Mouse (Mus musculus): ENCODE measurements at regions not wholly inside any gene's neighbourhood (a gene's known extent, or its start where the extent isn't known, plus 50 kb on each side); places are given as distances from the start of the nearest gene placed in this dataset.
"Not testable (repeated sequence)": the region's sequence is repeated elsewhere in the genome, so short reads cannot be mapped to it uniquely, and the experiment has no call there.

DNA sequence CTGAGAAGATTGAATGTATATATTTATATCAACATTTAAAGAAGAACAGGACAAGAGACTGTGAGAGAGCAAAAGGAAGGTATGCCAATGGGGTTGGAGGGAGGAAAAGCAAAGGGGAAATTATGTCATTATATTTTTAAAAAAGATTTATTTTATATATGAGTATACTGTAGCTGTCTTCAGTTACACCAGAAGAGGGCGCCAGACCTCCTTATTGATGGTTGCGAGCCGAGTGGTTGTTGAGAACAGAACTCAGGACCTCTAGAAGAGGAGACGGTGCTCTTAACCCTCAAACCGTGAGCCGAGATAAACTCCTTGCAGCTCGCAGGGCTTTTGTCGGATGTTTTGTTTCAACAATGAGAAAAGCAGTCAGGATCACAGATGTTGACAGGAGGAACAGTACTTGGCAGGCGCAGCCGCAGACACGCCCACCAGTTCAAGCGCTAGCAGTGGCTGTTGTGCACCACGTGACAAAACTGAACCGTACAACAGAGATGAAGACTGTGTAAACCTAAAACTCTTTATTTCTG is 158.7 kb downstream of the Mat2b start:
- DNase-seq (ENCODE audit: low spot score), result no peak

DNA sequence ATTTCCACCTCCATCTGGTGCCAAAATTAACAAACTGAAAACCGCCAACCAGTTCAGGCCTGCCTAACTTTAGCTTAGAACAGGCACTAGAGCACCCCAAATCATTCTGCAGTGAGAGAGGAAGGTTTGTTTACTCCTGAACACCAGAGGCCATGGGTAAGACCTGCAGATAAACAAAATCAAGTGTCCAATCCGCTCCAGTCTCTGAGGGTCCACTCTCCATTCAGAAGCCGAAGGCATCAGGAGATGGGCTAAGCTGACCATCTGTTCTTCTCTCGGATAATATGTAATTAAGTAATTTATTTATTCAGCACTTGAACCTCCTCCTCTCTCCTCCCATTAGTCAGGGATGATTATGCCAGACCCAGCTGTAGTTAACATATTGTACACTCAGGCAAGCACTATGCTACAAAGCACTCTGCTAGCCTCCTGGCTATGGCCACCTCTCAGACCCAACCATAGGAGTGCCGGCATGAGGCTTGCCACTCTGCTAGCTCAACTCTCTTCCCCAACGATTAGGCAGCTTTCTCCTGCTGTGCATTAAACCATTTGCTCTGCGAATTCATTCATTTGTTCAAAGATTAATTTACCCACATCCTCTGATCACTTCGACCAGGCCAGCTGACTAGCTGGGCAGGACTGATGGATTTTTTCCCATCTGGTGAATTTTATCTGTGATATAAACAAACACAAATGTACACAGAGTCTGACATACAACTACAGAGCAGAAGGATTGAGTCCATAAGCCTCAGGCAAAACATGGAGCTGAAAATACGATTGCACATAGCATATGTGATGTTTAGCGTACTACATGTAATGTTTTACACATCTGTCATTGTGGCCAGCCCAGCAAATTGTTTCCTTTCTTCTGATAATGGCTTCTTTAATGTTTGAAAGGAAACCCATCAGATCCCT is 184.4 kb downstream of the Mat2b start:
- no peak for DNase-seq (ENCODE audit: low spot score)

DNA sequence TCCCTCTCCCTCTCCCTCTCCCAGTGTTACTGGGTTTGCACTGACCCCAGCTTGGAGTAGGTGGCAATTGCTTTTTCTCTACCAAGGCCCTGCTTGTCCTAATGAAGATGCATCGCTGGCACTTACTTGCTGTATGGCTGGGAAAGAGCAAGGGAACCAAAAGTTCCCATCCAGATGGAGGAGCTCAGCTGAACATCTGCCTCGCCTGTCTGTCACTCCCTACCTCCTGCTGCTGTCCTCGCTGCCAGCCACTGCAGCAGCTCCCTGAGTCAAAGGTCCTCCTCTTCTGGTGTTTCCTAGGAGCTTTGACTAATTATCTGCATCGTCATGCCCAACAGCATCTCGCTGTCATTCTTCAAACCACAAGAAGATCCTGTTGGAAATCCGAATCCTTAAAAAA is 203.4 kb downstream of the Mat2b start:
- no peak for DNase-seq (ENCODE audit: low spot score)

DNA sequence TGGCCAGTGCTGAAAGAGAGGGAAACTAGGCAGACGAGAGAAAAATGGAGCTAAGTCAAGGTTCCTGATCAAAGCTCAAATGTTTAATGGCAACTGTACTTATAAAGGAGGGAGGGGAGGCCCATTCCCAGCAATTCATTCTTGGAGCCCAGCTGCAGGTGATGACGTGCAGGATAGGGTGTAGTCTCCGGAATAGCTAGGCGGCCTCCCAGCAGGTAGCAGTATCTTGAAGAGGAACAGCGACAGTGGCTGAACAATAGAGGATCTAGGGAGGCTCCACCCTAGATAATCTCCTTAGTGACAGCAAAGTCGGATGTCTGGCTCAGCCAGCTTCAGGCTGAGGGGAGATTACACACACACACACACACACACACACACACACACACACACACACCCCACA is 216.8 kb downstream of the Mat2b start:
- not testable (repeated sequence) for DNase-seq (ENCODE audit: low spot score)

DNA sequence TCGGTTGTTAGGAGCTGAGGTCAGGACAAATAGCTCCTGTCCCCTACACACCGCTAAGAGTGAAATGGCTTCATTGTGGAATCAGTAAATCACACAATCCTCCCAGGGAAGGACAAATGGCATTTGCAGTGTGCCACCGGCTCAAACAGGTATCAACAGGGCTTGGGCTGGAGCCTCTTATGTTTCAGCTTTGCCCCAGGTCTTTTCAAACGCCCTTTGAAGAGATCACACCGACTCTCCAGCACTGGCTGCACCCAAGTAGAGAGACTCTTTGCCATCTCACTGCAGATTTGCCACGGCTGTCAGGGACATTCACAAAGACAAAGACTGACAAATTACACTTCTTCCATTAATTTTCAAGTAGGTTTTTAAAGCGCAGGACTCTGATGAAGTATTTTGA is 217.7 kb downstream of the Mat2b start:
- no peak for DNase-seq (ENCODE audit: low spot score)

DNA sequence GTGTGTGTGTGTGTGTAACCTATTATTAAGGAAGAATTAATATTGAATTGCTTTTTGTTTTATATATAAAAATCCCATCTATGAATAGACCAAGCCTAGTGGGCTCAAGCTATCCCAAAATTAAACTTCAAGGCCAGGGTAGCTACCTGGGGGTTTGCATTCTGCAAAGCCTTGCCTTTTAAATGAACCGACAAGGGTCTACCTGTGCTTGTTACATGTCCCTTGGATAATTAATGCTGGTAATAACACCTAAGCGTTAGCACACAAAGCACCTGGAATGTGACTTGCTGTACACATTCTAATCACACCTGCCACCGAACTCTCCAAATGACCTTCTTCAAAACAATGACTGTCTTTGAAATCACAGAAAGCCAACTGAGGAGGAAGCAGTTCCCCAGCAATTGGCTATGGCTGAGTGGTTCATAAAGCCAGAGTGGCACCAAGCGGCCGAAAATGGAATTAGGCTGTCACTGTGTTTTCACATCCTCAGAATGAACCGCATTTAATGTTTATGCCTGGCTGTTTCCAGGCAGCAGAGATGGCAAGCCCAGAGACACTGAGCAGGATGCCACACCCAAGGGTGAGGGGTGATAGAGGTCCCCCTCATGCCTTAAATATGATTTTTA is 225.8 kb downstream of the Mat2b start:
- DNase-seq (ENCODE audit: low spot score), result no peak

DNA sequence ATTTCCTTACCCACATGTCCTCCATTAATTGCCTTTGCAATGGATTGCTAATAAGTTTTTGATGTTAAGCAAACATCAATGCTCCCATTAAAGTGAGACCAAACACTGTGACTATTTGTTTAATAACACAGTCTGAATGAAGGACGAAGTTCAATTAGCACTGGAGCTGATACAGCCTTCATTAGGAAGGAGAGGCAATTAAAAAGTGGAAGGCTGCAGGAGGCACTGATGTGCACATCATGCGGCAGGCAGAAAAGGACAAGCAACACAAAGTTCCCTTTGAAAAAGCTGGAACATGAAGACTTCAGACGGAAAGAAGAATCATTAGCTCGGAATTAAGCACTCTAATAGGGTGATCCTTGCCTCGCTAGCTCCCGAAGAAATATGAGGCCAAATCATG is 238.4 kb downstream of the Mat2b start:
- no peak for DNase-seq (ENCODE audit: low spot score)

DNA sequence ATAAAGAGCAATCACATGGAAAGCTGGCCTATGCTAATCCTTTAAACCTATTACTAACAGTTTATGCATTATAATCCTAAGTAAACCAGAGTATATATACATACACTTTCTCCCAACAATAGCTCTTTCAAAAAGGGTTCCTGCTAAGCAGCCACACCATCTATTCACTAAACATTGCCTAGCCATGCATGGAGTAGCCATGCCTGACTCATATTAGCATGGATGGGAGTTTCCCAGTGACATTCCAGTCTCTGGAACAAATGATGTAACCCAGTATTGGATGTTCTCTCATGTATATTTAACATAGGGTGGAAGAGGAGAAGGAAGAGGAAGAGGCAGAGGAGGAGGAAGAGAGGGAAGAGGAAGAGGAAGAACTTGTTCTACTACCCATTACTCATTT is 240.0 kb downstream of the Mat2b start:
- DNase-seq (ENCODE audit: low spot score), result not testable (repeated sequence)

DNA sequence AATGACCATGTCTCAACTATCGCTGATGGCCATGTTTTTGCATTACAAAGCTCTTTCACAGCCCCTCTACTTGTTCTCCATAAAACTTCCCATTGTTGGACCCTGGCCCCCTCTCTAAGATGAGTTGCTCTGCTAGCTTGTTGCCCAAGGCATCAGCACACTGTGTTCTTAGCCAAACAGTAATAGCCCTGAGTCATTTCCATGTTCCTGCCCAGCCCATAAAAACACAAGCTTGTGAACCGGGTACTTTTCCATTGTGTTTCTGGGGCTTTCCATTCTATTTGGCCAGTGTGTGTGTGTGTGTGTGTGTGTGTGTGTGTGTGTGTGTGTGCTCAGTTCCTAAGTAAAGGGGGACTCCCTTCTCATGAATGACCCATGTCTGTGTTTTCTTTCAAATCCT is 248.2 kb downstream of the Mat2b start:
- no peak for DNase-seq (ENCODE audit: low spot score)

DNA sequence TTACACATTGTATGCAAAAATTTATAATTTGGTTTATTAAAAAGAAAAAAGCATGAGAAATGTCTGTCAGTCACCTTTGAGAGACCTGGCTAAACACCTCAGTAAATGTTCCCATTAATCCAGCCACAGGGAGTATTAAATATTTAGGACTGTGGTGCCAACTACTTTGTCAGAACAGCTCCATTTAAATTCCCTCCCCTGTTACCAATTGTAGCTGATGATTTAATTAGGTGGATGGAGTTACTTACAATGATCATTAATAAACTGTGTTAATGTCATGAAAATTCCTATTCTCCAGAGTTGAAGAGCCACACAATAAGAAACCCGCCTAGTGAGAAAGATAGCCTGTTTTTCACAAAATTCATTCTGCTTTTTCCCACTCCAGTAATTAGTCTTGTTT is 261.0 kb downstream of the Mat2b start:
- no peak for DNase-seq (ENCODE audit: low spot score)

DNA sequence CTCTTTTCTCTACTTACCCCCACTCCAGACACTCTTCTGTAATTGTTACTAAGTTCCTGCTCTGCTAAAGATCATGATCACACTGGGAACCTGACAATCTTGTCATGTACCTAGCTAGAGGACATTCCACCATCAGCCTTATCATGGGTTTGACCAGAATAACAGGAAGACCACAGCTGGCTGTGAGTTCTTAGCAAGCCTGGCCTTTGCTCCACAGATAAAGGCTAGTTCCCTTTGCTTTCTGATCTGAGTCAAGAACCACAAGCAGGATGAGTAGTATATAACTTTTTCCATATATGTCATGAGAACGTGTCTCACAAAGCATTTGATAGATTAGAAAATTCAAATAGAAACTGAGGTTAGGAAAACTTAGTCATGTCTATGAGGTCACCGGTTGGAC is 266.1 kb downstream of the Mat2b start:
- no peak for DNase-seq (ENCODE audit: low spot score)

DNA sequence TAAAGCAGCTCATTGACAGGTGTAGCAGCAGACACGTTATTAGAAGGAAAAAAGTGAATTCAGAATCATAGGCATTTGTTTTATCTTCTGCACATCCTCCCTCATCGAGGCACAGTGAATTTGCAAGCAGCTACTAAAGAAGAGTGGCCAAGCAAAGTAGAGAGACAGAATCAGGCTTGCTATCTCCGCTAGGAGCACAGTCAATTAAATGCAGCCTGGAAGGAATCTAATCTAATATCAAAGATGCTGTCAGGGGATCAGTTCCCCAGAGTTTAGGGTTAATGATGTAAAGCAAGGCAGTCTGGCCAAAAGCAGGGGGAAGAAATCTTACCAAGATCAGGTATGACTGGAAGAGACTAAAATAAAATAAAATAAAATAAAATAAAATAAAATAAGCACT is 270.7 kb downstream of the Mat2b start:
- DNase-seq (ENCODE audit: low spot score), result no peak

DNA sequence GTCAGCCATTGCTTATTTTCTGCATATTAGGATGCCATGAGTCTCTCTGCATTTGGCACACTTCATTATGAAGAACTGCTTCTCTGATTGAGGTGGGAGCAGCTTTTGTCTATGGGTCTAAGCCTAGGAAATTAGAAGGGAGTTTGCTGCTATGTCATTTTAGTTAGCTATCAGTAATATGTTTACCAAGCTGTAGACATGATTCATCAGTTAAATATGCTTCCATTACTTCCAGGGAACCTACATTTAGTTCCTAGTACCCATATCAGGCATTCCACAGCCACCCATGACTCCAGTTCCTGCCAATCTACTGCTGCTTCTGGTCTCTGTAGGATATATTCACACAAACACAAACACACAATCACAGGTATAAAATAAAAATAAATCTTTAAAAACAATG is 287.4 kb downstream of the Mat2b start:
- no peak for DNase-seq (ENCODE audit: low spot score)

DNA sequence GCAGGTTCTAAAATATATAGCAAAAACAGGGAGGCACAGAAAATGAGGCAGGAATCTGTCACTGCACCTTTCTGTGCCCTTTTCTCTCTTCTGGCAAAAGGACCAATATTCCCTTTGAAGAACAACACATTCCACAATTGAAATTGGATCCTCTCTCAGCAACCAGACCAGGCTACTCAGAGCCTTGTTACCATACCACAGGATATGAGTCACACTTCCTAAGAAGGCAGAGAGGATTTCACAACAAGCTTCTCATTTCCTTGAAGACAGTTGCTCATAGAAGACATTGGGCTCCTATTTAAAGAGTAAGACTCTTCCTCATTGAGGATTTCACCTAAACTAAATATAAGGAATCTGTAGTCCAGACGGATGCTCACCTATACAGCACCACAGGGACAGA is 292.8 kb downstream of the Mat2b start:
- no peak for DNase-seq (ENCODE audit: low spot score)

DNA sequence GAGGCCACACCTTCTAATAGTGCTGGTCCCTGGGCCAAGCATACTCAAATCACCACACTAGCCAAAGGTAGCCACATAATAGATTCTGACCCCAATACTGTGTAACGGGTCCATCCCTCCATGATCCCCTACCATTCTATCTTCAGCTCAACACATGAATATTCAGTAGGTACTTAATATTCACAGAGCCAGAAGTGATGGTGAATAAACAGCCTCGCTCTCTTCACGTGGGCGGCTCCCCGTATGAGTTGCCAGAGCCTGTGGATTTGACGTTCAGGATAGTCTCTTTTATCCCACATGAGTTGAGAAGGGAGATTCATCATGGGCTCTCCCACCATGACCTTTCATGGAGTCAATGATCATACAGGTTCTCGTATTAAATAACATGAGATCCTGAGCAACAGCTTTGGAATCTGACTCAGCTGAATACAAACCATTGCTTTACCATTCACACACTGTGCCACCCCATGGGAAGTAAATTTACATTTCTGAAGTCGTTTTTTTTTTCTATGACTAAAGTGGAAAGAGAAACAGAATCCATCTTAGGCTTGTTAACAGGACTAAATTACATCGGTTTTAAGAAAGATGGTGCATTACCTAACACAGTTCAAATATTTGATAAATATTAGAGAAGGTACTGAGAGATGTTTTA is 297.4 kb downstream of the Mat2b start:
- no peak for DNase-seq (ENCODE audit: low spot score)

DNA sequence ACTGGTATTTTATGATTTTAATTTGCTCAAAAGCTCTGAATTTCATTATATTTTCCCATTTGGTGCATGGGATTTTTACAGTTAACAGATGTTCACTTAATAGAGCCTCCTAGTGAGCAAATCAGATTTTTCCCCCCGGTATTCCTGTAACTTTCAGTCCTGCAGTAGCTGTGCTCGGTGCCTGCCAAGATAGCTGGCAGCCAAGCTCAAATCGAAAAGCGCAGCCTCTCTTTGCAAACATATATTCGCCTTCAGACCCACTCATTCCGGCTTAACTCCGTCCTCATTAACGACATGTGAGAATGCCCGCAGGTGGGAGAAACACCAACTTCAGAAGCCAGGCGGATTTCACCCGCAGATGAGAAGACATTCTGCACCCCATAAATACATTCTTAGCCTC is 299.7 kb downstream of the Mat2b start:
- DNase-seq (ENCODE audit: low spot score), result no peak

DNA sequence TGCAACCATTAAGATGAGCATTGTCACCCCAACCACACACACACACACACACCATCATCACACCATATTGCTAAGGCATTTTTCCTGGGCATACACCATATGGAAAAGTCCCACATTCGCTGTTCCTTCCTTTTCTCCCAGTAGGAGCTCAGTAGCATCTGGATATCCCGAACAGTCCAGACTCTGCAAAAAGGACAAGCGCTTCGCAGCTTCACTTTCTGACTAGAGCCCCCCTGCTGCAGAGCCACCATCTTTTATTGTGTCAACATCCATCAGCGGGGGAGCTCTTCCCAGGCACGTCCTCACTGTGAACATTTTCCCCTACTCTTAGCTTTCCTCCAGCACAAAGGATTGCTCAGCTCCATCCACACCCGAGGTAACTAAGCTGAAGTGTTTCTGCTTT is 300.1 kb downstream of the Mat2b start:
- DNase-seq (ENCODE audit: low spot score), result no peak

DNA sequence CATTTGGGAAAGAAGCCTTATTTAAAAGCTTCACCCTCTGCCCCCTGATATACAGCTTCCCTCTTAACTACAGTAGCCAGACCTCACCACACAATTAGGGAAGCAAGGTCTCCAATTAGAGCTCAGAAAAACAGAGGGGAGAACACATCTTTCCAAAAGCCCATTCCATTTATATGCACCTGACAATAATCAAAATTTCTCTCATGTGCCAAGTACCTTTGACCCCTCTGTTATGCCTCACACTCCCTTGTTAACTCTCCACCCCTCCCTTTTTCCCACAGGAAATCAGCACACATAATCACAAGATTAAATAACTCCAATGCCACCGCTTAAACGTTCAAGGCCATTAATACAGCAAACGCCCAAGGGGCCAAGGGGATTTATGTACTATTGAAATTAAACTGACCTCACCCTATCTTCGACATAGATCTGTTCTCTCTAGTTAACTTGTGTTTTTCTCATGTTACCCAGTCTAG is 300.7 kb downstream of the Mat2b start:
- no peak for DNase-seq (ENCODE audit: low spot score)

DNA sequence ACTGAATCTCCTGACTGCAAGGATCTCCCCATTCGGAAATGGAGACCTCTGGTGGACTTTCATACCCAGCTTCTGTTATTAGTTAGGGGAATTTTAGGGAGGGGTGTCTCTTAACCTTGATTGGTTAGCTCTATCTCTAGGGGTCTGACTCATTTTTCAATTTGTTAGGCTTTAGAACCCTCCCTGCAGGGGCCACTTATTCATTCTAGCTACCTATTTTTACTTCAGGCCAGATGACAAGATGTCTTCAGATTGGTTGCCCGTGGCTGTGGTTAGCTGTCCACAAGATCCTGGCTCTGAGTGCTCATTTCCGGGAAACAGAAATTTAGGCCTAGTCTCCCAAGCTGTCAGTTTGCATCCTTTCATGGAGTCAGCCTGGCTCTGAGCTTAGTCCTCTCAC is 314.3 kb downstream of the Mat2b start:
- DNase-seq (ENCODE audit: low spot score), result no peak

DNA sequence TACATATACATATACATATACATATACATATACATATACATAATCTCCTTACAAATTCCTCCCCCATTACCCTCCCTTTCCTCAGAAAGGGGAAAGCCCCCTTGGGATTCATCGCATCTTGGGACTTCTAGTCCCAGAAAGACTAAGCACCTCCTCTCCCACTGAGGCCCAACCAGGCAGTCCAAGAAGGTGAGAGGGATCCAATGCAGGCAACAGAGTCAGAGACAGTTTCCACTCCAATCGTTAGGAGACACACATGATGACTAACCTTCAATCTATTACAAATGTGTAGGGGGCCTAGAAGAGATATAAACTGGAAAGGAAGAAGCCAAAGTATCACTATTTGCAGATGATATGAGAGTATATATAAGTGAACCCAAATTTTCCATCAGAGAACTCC is 323.3 kb downstream of the Mat2b start:
- DNase-seq (ENCODE audit: low spot score), result no peak

DNA sequence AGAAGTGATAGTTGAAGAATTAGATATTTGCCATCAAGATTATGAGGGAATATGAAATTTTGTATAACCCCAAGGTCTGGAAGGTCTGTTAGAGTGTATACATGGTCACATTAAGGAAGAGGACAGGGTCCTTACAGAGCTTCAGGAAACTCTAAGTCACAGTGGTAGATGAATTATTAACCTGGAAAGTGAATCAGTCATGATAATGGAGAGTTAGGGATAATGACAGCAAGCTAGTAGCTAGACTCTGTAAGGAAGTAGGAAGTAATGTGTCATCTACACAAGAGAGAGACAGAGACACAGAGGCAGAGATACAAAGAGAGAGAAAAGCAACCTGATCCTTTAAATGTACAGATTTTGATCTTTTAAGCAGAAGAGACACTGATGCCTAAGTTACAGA is 328.4 kb downstream of the Mat2b start:
- no peak for DNase-seq (ENCODE audit: low spot score)

DNA sequence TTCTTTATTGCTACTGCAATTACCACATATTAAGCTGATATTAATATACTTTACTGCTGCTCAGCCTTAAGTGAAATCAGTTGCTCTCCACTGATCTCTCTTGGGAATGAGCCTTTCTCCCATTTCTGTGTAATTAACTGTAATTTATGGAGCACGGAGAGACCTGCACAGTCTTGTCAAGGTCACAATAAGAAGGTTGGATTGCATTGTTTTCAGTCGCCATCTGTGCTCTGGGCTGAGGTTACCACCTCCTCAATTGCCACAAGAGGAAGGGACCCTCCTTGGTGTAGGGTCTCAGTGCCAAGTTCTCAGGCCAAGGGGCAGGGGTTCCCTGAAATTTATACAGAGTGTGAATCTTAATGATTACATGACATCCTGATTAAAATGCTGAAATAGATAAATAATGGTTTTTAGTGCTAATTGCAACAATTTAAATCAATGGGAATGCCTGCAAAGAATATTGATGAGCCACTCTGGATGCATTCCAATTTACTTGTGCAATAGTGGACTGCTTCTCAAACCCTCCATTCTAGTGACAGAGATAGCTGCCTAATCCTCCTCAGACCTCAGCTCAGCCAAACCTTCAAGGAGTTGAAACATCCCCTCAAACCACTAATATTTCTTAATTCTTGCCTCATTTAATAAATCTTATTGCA is 332.3 kb downstream of the Mat2b start:
- no peak for DNase-seq (ENCODE audit: low spot score)
